Mouse (Mus musculus) right cerebral cortex, postnatal 10 days (tissue): ENCODE measurements around the gene Krt13.

Experiments
- DNase-seq, 2 experiments: peaks; one replicate each; pipeline ENCODE4 v3.0.0; 2021; ENCODE audit warnings: low spot score in 2 of 2

The Krt13 gene

GRCm38 (mm10) chr11:100112935-100113741, 8.2 kb downstream of the Krt13 start:
- DNase-seq: no peak

- no peak for DNase-seq
Observed at GRCm38 (mm10) chr11:100105576-100106122, 15.7 kb downstream of the Krt13 start, which contains the start of gene Krt36. Gene Krt36 (minus strand): TSS chr11:100105626.

- no peak for DNase-seq
Observed at GRCm38 (mm10) chr11:100102693-100103429, 18.5 kb downstream of the Krt13 start.

DNA sequence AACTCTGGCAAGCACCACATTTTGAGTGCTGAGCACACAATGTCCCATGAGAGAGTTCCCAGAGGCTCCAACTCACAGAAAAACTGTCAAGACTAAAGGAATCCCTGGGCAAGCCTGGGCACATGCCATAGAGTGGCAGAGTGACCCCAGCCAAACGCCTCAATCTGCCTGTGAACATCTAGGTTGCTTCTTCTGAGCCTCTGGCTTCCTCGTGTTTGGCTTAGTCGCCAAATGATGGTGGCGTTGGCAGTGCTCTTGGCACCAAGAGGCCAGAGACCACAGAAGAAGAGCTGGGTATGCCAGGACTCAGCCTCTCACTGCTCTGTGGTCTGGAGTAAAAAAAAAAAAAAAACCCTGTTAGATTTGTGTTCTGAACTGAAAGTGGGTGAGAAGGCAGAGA, 21.0 kb downstream of the Krt13 start:
- peak in 1 of 2 experiments; percentile 28 for DNase-seq

DNA sequence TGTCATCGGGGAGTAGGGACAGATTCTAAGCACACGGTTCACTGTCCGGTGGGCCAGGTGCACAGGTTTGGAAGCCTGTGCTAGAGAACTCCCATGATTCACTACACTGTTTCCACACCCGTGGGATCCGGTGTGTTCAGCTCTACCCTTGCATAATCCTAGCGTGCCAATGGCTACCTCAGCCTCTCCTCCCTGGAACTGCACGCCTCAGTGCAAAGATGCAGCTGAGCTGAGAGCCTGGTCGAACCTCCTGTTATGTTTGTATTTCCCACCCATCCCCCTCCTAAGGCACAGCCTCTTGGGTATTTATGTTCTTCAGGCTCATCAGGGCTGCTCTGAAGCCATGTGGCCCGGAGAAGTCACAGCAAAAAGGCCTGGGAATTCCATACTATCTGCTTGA, 23.5 kb downstream of the Krt13 start:
- DNase-seq: no peak

DNA sequence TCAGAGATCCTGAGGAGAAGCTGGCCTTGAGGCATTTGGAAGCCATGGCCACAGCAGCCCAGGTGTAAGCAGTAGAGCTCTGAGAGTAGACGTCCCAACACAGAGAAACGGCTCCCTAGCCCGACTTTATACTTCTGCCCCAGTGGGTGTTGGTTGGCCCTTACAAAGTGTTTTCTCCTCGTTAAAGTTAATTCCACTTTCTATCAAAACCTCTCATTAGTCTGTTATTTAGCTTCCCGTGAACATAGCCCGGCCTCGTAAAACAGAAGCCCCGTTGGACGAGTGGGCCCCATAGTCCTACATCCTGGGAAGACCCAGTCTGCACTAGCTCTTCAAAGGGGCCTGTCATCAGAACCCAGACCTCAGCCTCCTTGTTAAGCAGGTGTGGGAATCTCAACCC, 25.2 kb downstream of the Krt13 start, which contains the start of gene Krt35:
Krt35 (minus strand) TSS at position 101 of the 400 bp plus-strand sequence.
- no peak for DNase-seq

GRCm38 (mm10) chr11:100088378-100089025, 32.9 kb downstream of the Krt13 start:
- no peak for DNase-seq

GRCm38 (mm10) chr11:100087861-100088260, 33.5 kb downstream of the Krt13 start, which contains the start of gene Krt32:
Gene Krt32 (minus strand): TSS chr11:100088226.
- DNase-seq: no peak

GRCm38 (mm10) chr11:100073873-100074272, 47.5 kb downstream of the Krt13 start:
- no peak for DNase-seq
